Mouse (Mus musculus): ENCODE data around the gene Ep300.

- TF ChIP-seq CTCF (conservative IDR thresholded peaks at IDR 0.05; ENCODE audit: insufficient read depth, insufficient read length, low read depth, low read length) (no peak), POLR2A (IDR thresholded peaks at IDR 0.05; ENCODE audit: low read depth, low read length) (no peak)
Observed at GRCm38 (mm10) chr15:81562491-81563488, 22.4 kb upstream of the Ep300 start.
